Mouse (Mus musculus) MEL (cell line): ENCODE measurements around the gene Tspan9. TPM values are rescaled to one million over a fixed set of nuclear protein-coding genes. Genes with fewer than 3 reads are reported as not detected.

Experiments used
- DNase-seq: peaks from one replicate; pipeline ENCODE4 v3.0.0; 2011; ENCODE audit warnings: low read depth, low spot score
- H3K27ac ChIP-seq: 2 replicates; pipeline ENCODE4 v1.5.1; 2012; ENCODE audit warnings: low read depth, mild to moderate bottlenecking, control low read depth, low read length, moderate library complexity; ENCODE audit not compliant: control insufficient read depth
- H3K27me3 ChIP-seq, 2 experiments: fragments of 150-350 bp in 1 of 2; sonication (generic) in 1 of 2; 2 replicates each; pipeline ENCODE4 v1.6.1; 2012; ENCODE audit warnings: low read length in 2 of 2, mild to moderate bottlenecking in 2 of 2, improper control_type of control experiment in 1 of 2, moderate library complexity in 1 of 2; ENCODE audit not compliant: insufficient read depth in 2 of 2, control insufficient read depth in 1 of 2
- H3K36me3 ChIP-seq, 2 experiments: 2 replicates each; pipeline ENCODE4 v1.6.1; 2012 to 2014; ENCODE audit warnings: low read length in 2 of 2, improper control_type of control experiment in 1 of 2, inconsistent platforms in 1 of 2, mild to moderate bottlenecking in 1 of 2; ENCODE audit not compliant: insufficient read depth in 2 of 2, control insufficient read depth in 1 of 2
- H3K4me1 ChIP-seq, 2 experiments: fragments of 150-350 bp in 1 of 2; sonication (generic) in 1 of 2; 2 replicates each; pipeline ENCODE4 v1.6.1; 2012; ENCODE audit warnings: low read length in 2 of 2, improper control_type of control experiment in 1 of 2, mild to moderate bottlenecking in 1 of 2; ENCODE audit not compliant: insufficient read depth in 2 of 2, control insufficient read depth in 1 of 2
- H3K4me3 ChIP-seq, 2 experiments: fragments of 150-350 bp in 1 of 2; sonication (generic) in 1 of 2; 2 replicates each; pipeline ENCODE4 v1.5.1; 2012; ENCODE audit warnings: low read depth in 2 of 2, low read length in 2 of 2, mild to moderate bottlenecking in 2 of 2, moderate library complexity in 2 of 2, control low read depth in 1 of 2, improper control_type of control experiment in 1 of 2; ENCODE audit not compliant: control insufficient read depth in 1 of 2, insufficient read depth in 1 of 2
- H3K79me2 ChIP-seq: 2 replicates; pipeline ENCODE4 v1.6.1; 2012; ENCODE audit warnings: mild to moderate bottlenecking, low read length, moderate library complexity; ENCODE audit not compliant: control insufficient read depth, poor library complexity, insufficient read depth
- H3K9ac ChIP-seq: 2 replicates; pipeline ENCODE4 v1.6.1; 2012; ENCODE audit warnings: low read depth, mild to moderate bottlenecking, control low read depth, low read length, moderate library complexity; ENCODE audit not compliant: control insufficient read depth, poor library complexity, severe bottlenecking
- H3K9me3 ChIP-seq: fragments of 150-350 bp; sonication (generic); replicated peaks from 2 replicates; pipeline ENCODE4 v1.6.1; 2012; ENCODE audit warnings: mild to moderate bottlenecking, low read length, improper control_type of control experiment, moderate library complexity; ENCODE audit not compliant: insufficient read depth
- BHLHE40 ChIP-seq: IDR thresholded peaks from 2 replicates; pipeline ENCODE4 v1.6.1; 2012; ENCODE audit warnings: low read depth, mild to moderate bottlenecking, inconsistent platforms, low read length, improper control_type of control experiment, borderline replicate concordance
- CHD1 ChIP-seq: IDR thresholded peaks from 2 replicates; pipeline ENCODE4 v1.6.1; 2012; ENCODE audit warnings: low read depth, mild to moderate bottlenecking, inconsistent platforms, low read length, improper control_type of control experiment
- EP300 ChIP-seq, 2 experiments: IDR thresholded peaks; 2 replicates each; pipeline ENCODE4 v1.6.1; 2011; ENCODE audit warnings: improper control_type of control experiment in 2 of 2, low read length in 2 of 2, low read depth in 1 of 2, mild to moderate bottlenecking in 1 of 2
- ETS1 ChIP-seq: IDR thresholded peaks from 2 replicates; pipeline ENCODE4 v1.6.1; 2012; ENCODE audit warnings: low read depth, mild to moderate bottlenecking, inconsistent platforms, low read length, improper control_type of control experiment, moderate library complexity
- JUND ChIP-seq: IDR thresholded peaks from 2 replicates; pipeline ENCODE4 v1.6.1; 2011; ENCODE audit warnings: low read depth, mild to moderate bottlenecking, improper control_type of control experiment, low read length
- MAFK ChIP-seq: IDR thresholded peaks from 2 replicates; pipeline ENCODE4 v1.6.1; 2011; ENCODE audit warnings: low read depth, mild to moderate bottlenecking, low read length, improper control_type of control experiment, borderline replicate concordance
- MAX ChIP-seq: IDR thresholded peaks from 2 replicates; pipeline ENCODE4 v1.6.1; 2011; ENCODE audit warnings: low read length, improper control_type of control experiment
- MEF2A ChIP-seq: IDR thresholded peaks from 2 replicates; pipeline ENCODE4 v1.6.1; 2014; ENCODE audit warnings: low read depth, mild to moderate bottlenecking, inconsistent platforms, low read length, improper control_type of control experiment; ENCODE audit not compliant: poor library complexity, insufficient replicate concordance, severe bottlenecking; ENCODE audit errors: extremely low read depth
- MXI1 ChIP-seq: IDR thresholded peaks from 2 replicates; pipeline ENCODE4 v1.6.1; 2011; ENCODE audit warnings: mild to moderate bottlenecking, low read depth, low read length, improper control_type of control experiment
- MYB ChIP-seq: IDR thresholded peaks from 2 replicates; pipeline ENCODE4 v1.6.1; 2011; ENCODE audit warnings: mild to moderate bottlenecking, low read depth, low read length, improper control_type of control experiment
- MYC ChIP-seq: IDR thresholded peaks from 2 replicates; pipeline ENCODE4 v1.6.1; 2011; ENCODE audit warnings: low read depth, mild to moderate bottlenecking, low read length, improper control_type of control experiment, moderate library complexity
- POLR2A ChIP-seq, 2 experiments: IDR thresholded peaks; 2 replicates each; pipeline ENCODE4 v1.6.1; 2011 to 2012; ENCODE audit warnings: low read length in 2 of 2, mild to moderate bottlenecking in 2 of 2, control low read depth in 1 of 2, improper control_type of control experiment in 1 of 2, low read depth in 1 of 2, moderate library complexity in 1 of 2; ENCODE audit not compliant: control insufficient read depth in 1 of 2, insufficient read depth in 1 of 2, poor library complexity in 1 of 2
- RAD21 ChIP-seq: IDR thresholded peaks from 2 replicates; pipeline ENCODE4 v1.6.1; 2011; ENCODE audit warnings: mild to moderate bottlenecking, low read depth, low read length, improper control_type of control experiment
- RCOR1 ChIP-seq: IDR thresholded peaks from 2 replicates; pipeline ENCODE4 v1.6.1; 2012; ENCODE audit warnings: low read depth, mild to moderate bottlenecking, inconsistent platforms, low read length, improper control_type of control experiment
- SIN3A ChIP-seq: IDR thresholded peaks from 2 replicates; pipeline ENCODE4 v1.6.1; 2012; ENCODE audit warnings: low read length, improper control_type of control experiment, inconsistent platforms
- TBP ChIP-seq: IDR thresholded peaks from 2 replicates; pipeline ENCODE4 v1.8.0; 2011; ENCODE audit warnings: low read depth, low read length, improper control_type of control experiment
- USF2 ChIP-seq, 2 experiments: IDR thresholded peaks; 2 replicates each; pipeline ENCODE4 v1.6.1; 2011 to 2012; ENCODE audit warnings: improper control_type of control experiment in 2 of 2, low read length in 2 of 2, borderline replicate concordance in 1 of 2, inconsistent platforms in 1 of 2, low read depth in 1 of 2, mild to moderate bottlenecking in 1 of 2; ENCODE audit not compliant: insufficient read depth in 1 of 2
- ZKSCAN1 ChIP-seq: IDR thresholded peaks from 2 replicates; pipeline ENCODE4 v1.6.1; 2012; ENCODE audit warnings: low read depth, mild to moderate bottlenecking, inconsistent platforms, low read length, improper control_type of control experiment, moderate library complexity
- ZNF384 ChIP-seq: IDR thresholded peaks from 2 replicates; pipeline ENCODE4 v1.6.1; 2012; ENCODE audit warnings: low read depth, mild to moderate bottlenecking, inconsistent platforms, low read length, improper control_type of control experiment
- polyA plus RNA-seq, 2 experiments: library from polyadenylated mRNA; stranded (reverse) in 1 of 2; unstranded in 1 of 2; fragments of >175 nt in 1 of 2; fragments of >200 nt in 1 of 2; gene quantifications; 2 replicates each; pipeline versions ENCODE4 v1.2.1 to v1.2.4; 2012; ENCODE audit warnings: low replicate concordance in 2 of 2, low read depth in 1 of 2; ENCODE audit not compliant: insufficient read length in 2 of 2, insufficient read depth in 1 of 2, missing spikeins in 1 of 2
- total RNA-seq: library from RNA; depleted of rRNA; stranded (reverse); fragments of 300-350 nt; gene quantifications from 2 replicates; pipeline ENCODE4 v1.2.3, GENCODE M21; 2012

The Tspan9 gene
- total and polyA plus RNA-seq, 3 experiments: 0.08 to 3.4 TPM; not detected in 1

DNA sequence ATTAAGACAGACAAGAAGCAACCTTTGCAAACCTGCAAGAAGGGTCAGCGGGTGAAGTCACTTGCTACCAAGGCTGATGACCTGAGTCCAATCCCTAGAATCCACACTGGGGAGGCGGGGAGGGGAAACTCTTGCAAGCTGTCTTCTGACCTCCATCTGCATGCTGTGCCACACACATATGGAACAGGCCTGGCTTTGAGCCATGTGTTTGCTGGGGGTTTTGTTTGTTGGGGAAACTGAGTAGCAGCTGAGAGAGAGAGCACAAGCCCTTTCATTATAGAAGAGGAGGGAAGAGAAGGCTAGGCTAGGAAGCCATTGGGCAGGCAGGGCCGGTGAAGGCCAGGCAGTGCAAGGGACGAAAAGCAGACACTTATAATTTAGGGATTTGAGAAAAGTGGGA is 123.3 kb downstream of the Tspan9 start:
- no peaks in the 10 kb centered on the region for H3K79me2 ChIP-seq
- no peak overlapping the region for H3K9ac ChIP-seq
- H3K36me3 ChIP-seq: no peaks in the 10 kb centered on the region
- no peaks in the 10 kb centered on the region for H3K27me3 ChIP-seq
- no peak overlapping the region for H3K4me3 ChIP-seq
- DNase-seq: no peak
- H3K27ac ChIP-seq: no peak overlapping the region
- H3K9me3 ChIP-seq: no peaks in the 10 kb centered on the region
- TF ChIP-seq POLR2A (IDR thresholded peaks at IDR 0.05; ENCODE audit: control insufficient read depth in 1 of 2, insufficient read depth in 1 of 2, low read depth in 1 of 2, low read length in 2 of 2, poor library complexity in 1 of 2): no peak
- TF ChIP-seq MYC: no peak
- no peak for TF ChIP-seq TBP
- TF ChIP-seq CHD1: no peak
- no peak for TF ChIP-seq ETS1
- H3K4me1 ChIP-seq: no peaks in the 10 kb centered on the region

DNA sequence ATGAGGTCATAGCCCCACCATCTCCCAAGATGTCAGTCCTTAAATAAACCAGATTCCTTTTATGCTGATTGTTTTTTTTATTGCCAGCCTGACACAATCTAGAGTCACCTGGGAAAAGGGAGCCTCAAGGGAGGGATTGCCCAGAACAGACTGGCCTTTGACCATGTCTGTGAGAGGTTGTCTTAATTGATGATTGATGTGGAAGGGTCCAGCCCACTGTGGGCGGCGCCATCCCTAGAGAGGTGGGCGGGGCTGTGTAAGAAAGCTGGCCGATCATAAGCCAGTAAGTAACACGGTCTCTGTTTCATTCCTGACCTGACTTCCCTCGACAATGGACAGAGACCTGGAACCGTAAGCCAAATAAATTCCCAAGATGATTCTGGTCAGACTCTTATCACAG is 124.3 kb downstream of the Tspan9 start:
- H3K9ac ChIP-seq: no peak overlapping the region
- H3K4me3 ChIP-seq: no peak overlapping the region
- no peaks in the 10 kb centered on the region for H3K36me3 ChIP-seq
- no peaks in the 10 kb centered on the region for H3K79me2 ChIP-seq
- H3K4me1 ChIP-seq: no peaks in the 10 kb centered on the region
- no peak for TF ChIP-seq SIN3A
- no peak for TF ChIP-seq MAX
- TF ChIP-seq USF2 (IDR thresholded peaks at IDR 0.05; ENCODE audit: borderline replicate concordance in 1 of 2, insufficient read depth in 1 of 2, low read depth in 1 of 2, low read length in 2 of 2): no peak
- TF ChIP-seq MAFK: no peak
- no peak for TF ChIP-seq RAD21
- no peak for TF ChIP-seq RCOR1
- no peak for TF ChIP-seq BHLHE40
- TF ChIP-seq CHD1: no peak
- no peak for TF ChIP-seq EP300 (IDR thresholded peaks at IDR 0.05; ENCODE audit: low read depth in 1 of 2, low read length in 2 of 2)
- TF ChIP-seq JUND: no peak
- no peak for TF ChIP-seq ZNF384
- TF ChIP-seq MXI1: no peak
- TF ChIP-seq MEF2A: no peak
- TF ChIP-seq ZKSCAN1: no peak
- TF ChIP-seq MYB: no peak
- TF ChIP-seq, all 39 proteins: peak for 0
- DNase-seq: no peak
- Histone ChIP-seq H3K9me3 (no peaks in the 10 kb centered on the region), H3K27me3 (no peaks in the 10 kb centered on the region), H3K27ac (no peak overlapping the region)
